Mouse (Mus musculus): Measurements from ENCODE around the gene Nupl1.

- TF ChIP-seq CTCF (IDR thresholded peaks at IDR 0.05; ENCODE audit: low read depth, low read length) (no peak), TAL1 (conservative IDR thresholded peaks at IDR 0.05; ENCODE audit: low read depth, low read length) (no peak), GATA1 (IDR thresholded peaks at IDR 0.05; ENCODE audit: borderline replicate concordance, low read length) (no peak), GATA2 (IDR thresholded peaks at IDR 0.05; ENCODE audit: borderline replicate concordance, low read depth, low read length) (no peak), POLR2AphosphoS5 (IDR thresholded peaks at IDR 0.05; ENCODE audit: insufficient replicate concordance, low read depth, low read length) (no peak)
Observed at GRCm38 (mm10) chr14:60250879-60251278, 352 bp downstream of the Nupl1 start.
